Mouse (Mus musculus): ENCODE data around the gene Urm1.

Urm1 gene

GRCm38 (mm10) chr2:29827709-29828024 lies 7.8 kb downstream of the Urm1 start:
- DNase-seq (ENCODE audit: low spot score in 2 of 2), result no peak

DNA sequence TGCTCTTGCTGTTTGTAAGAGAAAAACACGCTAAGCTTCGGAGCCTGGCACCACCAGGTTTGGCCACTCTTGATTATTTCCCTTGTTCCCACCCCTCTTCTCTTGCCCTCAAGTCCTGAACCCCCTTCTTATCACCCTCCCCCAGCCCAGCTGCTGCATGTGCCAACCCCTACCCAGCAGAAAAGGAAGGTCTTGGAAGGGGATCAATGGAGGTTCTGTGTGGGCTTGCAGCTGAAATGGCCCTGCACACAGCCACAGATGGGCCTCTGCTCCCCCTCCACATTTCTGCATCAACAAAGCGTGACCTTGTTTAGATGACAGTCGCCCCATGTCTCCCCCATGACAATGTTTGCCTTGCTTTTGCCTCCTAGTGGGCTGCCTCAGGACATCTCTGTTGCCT lies 11.2 kb downstream of the Urm1 start:
- DNase-seq (ENCODE audit: low spot score in 2 of 2), result no peak

- DNase-seq (ENCODE audit: low spot score in 2 of 2), result no peak
Observed at GRCm38 (mm10) chr2:29833796-29834195, 13.9 kb downstream of the Urm1 start.

GRCm38 (mm10) chr2:29835391-29835899 lies 15.6 kb downstream of the Urm1 start:
- no peak for DNase-seq (ENCODE audit: low spot score in 2 of 2)

DNA sequence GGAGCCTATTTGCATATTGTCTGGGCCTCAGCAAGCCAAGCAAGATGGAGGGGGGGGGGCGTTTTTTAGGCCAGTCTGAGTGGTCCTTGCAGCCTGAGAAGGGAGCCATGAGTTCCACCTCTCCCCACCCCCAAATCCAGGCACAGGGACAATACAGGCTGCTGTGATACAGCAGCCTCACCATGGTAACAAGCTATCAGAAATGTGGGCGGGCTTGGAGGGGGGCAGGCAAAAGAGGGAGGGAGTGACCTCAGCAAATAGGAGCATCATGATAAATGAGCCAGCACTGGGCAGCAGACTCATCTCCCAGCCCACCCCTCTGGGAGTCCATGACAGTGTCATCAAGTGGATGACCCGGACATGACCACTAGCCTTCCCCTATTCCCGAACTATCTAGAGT lies 19.6 kb downstream of the Urm1 start:
- DNase-seq (ENCODE audit: low spot score in 2 of 2), result no peak

DNA sequence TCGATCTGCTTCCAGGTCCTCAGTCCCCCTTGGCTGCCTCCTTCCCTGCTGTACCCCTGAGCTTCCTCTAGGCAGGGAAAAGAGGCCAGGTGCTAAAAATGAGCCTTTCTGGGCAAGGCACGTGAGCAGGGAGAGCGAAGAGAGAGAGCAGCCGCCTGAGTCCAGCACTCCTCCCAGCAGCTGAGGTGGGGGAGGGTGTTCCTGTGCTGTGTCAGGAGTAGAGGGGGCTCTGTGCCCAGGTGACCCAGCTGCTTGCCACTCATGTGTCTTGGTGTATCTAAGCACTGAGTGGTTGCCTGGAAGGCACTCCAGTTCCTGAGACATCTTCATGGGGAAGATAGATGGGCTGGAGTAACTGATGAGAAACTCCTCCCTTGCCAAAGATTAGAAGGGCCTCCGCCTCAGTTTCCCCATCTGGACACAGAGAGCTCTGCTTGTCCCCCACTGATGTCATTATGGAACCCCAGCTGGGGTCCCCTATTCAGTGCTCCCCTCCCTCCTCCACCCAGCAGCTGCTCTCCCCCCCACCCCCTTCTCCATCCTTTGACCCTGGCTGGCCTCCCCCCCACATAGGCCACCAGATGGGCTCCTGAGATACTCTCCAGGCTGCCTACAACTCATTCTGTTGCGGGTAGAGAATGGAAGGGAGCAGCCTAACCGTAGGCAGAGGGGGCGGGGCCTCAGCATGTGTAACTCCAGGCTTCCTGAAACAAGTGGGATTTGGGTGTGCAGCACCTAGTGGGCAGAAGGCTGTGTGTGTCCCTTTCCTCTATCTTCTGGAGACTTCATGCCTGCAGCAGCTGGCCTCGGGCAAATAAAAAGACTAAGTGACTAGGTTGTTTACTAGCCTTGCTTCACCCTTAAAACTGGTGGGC lies 23.6 kb downstream of the Urm1 start:
- DNase-seq (ENCODE audit: low spot score in 2 of 2), result no peak

DNA sequence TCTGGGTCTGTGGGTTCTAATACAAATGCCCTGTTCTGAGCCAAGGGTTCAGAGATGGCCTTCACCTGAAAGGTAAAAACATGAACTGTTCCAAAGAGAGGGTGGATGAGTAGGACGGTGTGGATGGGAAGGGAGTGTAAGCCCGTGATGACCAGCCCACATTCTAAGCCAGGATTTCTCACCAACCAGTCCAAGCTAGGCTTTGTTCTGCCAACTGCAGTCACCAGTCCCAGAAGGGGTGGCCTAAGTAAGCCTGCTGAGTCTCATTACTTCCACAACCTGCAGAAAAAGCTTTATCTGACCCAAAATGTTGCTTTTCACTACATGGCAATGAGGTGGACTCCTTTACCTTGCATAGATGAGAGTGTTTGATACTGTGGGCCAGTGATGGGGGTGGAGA lies 24.2 kb downstream of the Urm1 start:
- DNase-seq (ENCODE audit: low spot score in 2 of 2), result no peak

GRCm38 (mm10) chr2:29844661-29845060 lies 24.8 kb downstream of the Urm1 start:
- DNase-seq (ENCODE audit: low spot score in 2 of 2), result no peak

DNA sequence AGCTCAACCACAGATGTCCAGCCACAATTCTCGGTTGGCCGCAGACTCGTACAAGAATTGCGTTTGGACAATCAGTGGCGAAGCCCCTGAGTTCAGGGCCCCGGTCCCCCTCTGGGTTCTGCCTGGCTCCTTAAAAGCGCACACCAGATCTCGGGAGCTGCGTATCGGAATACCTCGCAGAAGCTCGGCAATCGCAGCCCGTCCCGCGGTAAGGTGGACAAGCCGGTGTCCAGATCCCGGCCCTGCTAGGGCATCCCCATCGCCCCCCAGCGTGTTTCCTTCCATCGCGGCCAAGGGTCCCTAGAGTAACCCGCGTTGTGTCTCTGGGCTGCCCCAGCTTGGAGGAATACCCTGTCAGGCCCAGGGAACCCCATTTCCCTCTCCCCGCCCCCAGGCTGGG lies 25.8 kb downstream of the Urm1 start:
- DNase-seq (ENCODE audit: low spot score in 2 of 2), result no peak

- DNase-seq (ENCODE audit: low spot score in 2 of 2), result no peak
Observed at GRCm38 (mm10) chr2:29846061-29846853, 26.4 kb downstream of the Urm1 start.

GRCm38 (mm10) chr2:29846911-29847310 lies 27.0 kb downstream of the Urm1 start:
- no peak for DNase-seq (ENCODE audit: low spot score in 2 of 2)

DNA sequence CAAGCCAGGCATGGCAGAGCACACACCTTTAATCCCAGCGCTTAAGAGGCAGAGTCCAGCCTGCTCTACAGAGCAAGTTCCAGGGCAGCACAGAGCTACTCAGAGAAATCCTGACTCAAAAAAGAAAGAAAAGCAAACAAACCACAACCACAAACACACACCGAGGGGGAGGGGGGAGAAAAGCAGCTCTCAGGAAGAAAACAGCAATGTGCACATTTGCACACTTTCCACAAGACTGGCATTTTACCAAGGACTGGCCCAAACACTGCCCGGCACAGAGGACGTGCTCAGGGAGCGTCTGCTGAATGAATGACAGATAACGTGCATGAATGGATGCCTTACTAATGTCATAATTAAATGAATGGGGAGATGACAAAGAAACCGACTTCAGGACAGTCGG lies 29.2 kb downstream of the Urm1 start:
- DNase-seq (ENCODE audit: low spot score in 2 of 2), result no peak

DNA sequence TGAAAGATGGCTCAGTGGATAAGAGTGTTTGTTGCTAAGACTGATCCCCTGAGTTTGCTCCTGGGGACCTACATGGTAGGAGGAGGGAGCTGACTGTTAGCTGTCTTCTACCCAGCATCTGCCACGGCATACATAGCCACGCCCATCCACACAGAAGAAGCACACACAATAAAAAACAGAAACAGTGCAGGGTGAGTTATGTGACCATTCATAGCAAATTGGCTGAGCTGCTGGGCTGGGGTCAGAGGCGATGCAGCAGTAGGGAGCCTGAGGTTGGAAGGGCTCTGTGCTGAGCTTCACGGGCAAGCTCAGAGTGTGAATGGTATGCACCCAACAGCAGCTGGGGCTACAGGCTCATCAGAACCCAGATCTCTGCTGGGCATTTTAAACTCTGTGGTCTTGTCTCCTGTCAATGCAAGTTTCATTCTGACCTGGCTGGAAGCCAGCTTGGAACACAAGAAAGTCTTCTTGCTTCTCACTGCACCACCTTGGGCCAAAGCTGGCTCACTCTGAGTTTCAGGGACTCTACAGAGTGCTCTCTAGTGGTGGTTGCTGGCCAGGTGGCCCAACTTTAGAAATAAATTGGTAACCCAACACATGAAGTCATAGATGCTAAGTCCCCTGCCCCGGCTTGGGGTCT lies 30.1 kb downstream of the Urm1 start:
- DNase-seq (ENCODE audit: low spot score in 2 of 2), result no peak

DNA sequence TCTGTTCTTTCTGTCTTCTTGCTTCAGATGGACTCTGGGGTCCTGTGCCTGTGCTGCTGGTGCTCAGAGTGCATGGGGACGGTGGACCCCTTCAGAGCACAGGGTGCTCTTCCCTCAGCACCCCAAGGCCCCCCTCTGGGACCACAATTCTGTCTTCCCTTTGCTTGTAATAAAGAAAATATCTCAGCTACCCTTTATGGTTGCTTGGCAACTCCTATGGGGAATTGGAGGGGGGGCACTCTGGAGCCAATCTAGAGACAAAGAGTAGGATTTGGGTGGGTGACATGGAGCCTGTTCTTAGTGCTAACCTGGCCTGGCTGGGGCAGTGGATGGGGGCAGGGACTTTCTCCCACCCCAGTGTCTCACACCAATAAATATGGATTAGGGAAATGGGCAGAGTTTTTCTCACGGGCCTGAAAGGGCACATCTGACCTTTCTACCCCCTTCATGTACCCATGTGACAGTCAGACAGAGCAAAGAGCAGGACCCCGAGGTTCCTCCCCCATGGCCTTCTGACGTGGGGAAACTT lies 33.1 kb downstream of the Urm1 start:
- DNase-seq (ENCODE audit: low spot score in 2 of 2), result no peak

- no peak for DNase-seq (ENCODE audit: low spot score in 2 of 2)
Observed at GRCm38 (mm10) chr2:29853736-29854135, 33.9 kb downstream of the Urm1 start.

DNA sequence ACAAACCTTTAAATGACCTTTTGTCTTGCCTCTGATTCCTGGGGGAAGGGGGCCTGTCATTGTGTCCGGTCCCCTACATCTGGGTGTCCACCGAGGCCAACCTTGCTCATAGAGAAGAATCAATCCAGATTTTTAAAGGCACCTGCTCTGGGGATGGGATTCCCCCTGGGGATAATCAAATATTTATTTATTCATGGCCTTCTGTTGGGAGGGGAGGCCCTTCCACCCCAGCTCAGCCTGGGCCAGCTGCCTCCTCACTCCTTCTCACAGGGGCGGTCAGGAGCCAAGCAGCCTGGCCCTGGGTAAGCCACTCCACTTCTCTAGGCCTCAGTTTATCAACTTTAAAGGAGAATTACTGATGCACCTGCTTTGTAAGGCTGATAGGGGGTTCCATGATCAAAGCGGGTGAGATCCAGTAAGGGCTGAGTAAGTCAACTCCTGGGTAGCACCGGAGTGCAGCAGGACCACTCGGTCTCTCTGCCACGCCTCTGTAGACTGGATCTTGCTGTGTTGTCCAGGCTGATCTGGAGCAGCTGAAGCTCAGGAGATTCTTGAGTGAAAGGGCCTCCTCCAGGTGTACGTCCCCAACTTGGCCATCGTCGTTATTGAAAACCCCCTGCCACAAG lies 35.8 kb downstream of the Urm1 start:
- DNase-seq (ENCODE audit: low spot score in 2 of 2), result no peak

GRCm38 (mm10) chr2:29856451-29857260 lies 36.8 kb downstream of the Urm1 start:
- no peak for DNase-seq (ENCODE audit: low spot score in 2 of 2)

- no peak for DNase-seq (ENCODE audit: low spot score in 2 of 2)
Observed at GRCm38 (mm10) chr2:29857341-29857740, 37.5 kb downstream of the Urm1 start.

GRCm38 (mm10) chr2:29857967-29858366 lies 38.1 kb downstream of the Urm1 start:
- no peak for DNase-seq (ENCODE audit: low spot score in 2 of 2)

GRCm38 (mm10) chr2:29858748-29859473 lies 39.0 kb downstream of the Urm1 start:
- DNase-seq (ENCODE audit: low spot score in 2 of 2), result no peak

All from heart, adult 9 months (tissue).